Mouse (Mus musculus) left cerebral cortex, postnatal 25 days (tissue): ENCODE measurements around the gene Frmd5. TPM values are rescaled to one million over a fixed set of nuclear protein-coding genes. Genes with fewer than 3 reads are reported as not detected.

Experiments used
- DNase-seq, 2 experiments: peaks; one replicate each; pipeline ENCODE4 v3.0.0; 2022; ENCODE audit warnings: low spot score in 2 of 2, mixed read lengths in 1 of 2
- intact Hi-C: fragments of 180-260 bp; cut with DNase I; formaldehyde crosslinking; loops from one replicate; pipeline ENCODE4 v1.15.1; 2025
- total RNA-seq, 2 experiments: library from RNA; stranded (reverse); gene quantifications; 2 replicates each; pipeline ENCODE4 v1.2.3; 2021

Gene Frmd5
- total RNA-seq, 2 experiments from 2014 or later = 46.4 to 51.6 TPM

- no peak for DNase-seq
- intact Hi-C loops = no loop called here
Observed at GRCm38 (mm10) chr2:121655966-121656365, 150.9 kb downstream of the Frmd5 start.

DNA sequence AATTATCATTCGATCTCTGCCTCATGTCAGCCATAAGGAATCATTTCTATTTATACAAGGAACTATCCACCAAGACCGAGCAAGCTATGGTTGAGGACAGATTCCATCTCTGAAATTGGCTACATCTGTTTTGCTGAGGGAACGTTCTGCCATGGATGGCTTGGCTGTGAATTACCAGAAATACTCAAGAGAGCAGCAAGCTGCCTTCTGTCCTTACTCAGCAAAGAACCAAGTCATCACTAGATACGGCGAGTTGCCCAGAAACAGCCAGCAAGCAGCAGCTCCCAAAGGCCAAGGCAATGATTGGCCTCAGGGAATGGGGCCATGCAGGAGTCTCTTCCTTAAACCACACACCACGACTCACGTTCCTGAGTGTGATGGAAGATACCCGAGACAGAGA, 151.8 kb downstream of the Frmd5 start:
- DNase-seq = peak in 1 of 2 experiments; percentile 78
- intact Hi-C loops = no loop called here

DNA sequence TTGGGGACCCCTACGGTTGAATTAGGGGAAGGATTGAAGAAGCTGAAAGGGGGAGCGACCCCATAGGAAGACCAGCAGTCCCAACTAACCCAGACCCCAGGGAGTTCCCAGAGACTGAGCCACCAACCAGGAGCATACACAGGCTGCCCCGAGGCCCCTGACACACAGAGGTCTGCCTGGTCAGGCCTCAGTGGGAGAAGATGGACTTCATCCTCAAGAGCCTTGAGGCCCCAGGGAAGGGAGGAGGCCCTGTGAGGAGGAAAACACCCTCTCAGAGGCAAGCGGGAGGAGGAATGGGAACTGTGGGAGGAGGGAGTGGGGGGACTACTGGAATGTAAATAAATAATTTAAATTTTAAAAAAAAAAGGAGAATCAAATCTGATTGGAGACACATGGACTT, 160.4 kb downstream of the Frmd5 start:
- intact Hi-C loops = no loop called here

DNA sequence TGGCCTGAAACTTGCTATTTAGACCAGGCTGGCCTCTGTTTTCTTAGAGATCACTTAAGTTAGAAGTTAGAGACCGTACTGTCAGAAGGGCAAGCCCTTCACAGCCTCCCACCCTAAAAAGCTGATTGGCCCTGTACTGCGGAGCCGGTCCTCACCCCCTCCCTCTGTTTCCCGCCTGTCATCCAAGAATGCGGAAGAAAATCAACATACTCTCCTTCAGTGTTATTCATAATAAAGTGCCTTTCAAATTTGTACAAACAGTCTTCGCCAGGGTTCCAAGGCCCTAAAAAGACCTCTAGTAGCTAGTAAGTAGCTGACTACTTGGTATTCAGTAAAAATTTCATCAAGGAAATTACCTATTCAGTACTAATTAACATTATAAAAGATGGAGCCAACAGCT, 164.0 kb downstream of the Frmd5 start:
- intact Hi-C loops = no loop called here
- no peak for DNase-seq

More for the DNA sequence above, 160.4 kb downstream of the Frmd5 start:
- no peak for DNase-seq

- DNase-seq = no peak
- intact Hi-C loops = no loop called here
Observed at GRCm38 (mm10) chr2:121632091-121632490, 174.8 kb downstream of the Frmd5 start.

GRCm38 (mm10) chr2:121630286-121630685, 176.6 kb downstream of the Frmd5 start:
- no peak for DNase-seq
- intact Hi-C loops = no loop called here

- intact Hi-C loops = no loop called here
- no peak for DNase-seq
Observed at GRCm38 (mm10) chr2:121628290-121628689, 178.6 kb downstream of the Frmd5 start.

DNA sequence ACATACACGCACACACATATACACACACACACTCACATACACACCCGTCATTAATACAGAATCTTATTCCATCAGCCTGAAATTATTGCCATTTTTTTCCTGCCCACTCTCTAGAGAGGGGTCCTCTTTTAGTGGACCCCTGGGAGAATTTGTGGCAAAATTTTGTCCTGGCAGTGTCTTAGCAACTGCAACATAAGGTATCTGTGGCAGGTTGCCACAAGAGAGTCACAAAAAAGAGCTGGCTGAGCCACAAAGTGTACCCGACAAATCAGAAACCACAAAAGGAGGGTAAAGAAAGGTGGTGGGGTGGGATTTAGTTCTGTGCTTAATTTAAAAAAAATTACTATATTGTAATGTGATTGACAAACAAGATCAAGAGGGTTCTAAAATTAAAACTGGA, 181.0 kb downstream of the Frmd5 start:
- no peak for DNase-seq

GRCm38 (mm10) chr2:121621262-121622163, 185.4 kb downstream of the Frmd5 start:
- DNase-seq = peak; percentile 50 to 83
- intact Hi-C loops = no loop called here

More for the DNA sequence above, 181.0 kb downstream of the Frmd5 start:
- intact Hi-C loops = no loop called here

DNA sequence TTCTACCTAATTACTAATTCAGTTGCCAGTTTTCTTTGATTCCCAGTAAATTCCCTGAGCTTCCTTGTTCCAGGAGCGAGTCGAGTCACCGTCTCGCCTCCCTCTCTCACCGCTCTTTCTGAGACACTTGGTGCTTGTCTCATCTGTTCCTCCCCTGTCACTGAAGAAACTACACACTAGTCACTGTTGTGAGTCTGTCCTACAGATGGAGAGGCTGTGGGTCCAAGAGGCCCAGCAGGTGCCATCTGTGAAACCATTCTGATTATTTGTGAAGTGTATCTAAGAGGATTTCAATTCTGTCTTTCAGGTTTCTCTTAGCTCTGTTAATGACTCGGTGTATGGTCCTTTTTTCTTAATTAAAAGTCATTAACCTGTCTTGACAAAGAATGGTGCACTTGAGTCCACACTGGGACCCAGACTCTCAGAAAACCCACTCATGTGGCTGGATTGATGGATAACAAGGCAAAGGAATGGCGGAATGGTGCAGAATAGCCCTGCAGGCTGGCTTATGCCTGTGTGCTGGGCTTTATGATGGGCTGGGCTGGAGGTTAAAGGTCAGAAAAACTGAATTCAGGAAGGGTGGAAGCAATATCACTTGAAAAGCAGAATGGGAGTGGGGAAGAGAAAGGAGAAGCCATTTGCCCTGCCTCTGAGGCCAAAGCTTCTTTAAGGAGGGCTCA, 186.2 kb downstream of the Frmd5 start:
- intact Hi-C loops = no loop called here
- DNase-seq = no peak

DNA sequence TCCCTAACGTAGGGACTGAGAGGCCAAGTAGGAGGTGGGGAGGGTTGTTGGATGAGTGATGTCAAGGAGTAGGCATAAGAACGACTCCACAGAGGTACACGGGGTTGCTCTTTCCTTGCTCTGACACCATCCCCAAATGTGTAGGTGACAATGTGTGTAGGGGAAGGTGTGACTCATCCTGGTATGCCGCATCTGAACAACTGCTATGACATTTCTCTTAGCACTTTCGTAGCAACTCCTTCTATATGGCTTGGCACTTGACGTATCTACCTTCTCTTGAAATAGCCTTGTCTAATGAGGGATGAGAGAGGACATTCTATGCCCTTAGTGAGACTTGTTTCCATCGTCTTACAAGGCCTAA, 191.7 kb downstream of the Frmd5 start:
- intact Hi-C loops = loop anchor here (2.0 kb wide), 1 partner anchor 60 kb away; no protein-coding TSS in a partner anchor
- peak in 1 of 2 experiments; percentile 78 for DNase-seq

- intact Hi-C loops = loop anchor here (2.0 to 5.0 kb wide), 2 partner anchors 60 to 87 kb away; no protein-coding TSS in a partner anchor
Observed at GRCm38 (mm10) chr2:121614483-121615198, 192.2 kb downstream of the Frmd5 start.

GRCm38 (mm10) chr2:121612112-121612511, 194.8 kb downstream of the Frmd5 start:
- DNase-seq = no peak
- intact Hi-C loops = loop anchor here (5.0 kb wide), 1 partner anchor 85 kb away; no protein-coding TSS in a partner anchor

More at GRCm38 (mm10) chr2:121614483-121615198, 192.2 kb downstream of the Frmd5 start:
- no peak for DNase-seq

DNA sequence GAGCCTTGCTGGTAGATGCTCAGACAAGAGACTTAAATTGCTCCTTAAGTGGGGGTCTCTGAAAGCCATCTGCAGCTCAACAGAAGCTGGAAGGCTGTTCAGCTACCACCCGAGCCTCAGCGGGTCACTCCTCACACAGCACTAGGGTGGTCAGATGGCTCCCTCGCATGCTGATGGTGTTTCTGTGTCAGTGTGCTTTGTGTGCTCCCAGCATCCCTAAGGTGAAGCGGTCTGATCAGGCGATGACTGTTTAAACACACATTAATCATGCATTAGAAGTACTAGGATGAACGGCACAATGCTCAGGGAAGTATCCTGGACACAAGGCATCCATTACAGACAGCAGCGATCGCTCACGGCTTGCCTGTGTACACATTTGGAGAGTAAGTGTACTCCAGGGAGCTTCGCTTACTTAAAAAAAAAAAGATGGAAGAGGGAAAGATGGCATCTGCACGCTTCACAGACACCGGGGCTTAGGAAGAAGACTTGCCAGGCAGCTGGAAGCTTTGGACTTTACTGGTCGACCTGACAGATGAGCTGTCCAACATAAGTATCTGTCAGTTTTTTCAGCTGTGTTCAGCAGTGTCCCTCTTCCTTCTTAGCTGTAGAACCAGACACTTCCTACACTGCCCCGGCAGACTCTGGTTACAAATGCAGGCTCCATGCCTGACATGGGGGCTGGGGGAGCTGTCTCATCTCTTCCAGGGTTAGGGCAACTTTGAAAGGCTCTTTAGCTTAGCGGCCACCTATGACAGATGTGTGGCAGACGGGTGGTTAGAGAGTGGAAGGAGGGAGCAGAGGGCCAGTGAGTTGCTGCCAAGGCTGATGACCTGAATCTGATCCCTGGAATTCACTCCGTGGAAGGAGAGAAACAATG, 196.6 kb downstream of the Frmd5 start:
- intact Hi-C loops = loop anchor here (5.0 kb wide), 1 partner anchor 83 kb away; no protein-coding TSS in a partner anchor

DNA sequence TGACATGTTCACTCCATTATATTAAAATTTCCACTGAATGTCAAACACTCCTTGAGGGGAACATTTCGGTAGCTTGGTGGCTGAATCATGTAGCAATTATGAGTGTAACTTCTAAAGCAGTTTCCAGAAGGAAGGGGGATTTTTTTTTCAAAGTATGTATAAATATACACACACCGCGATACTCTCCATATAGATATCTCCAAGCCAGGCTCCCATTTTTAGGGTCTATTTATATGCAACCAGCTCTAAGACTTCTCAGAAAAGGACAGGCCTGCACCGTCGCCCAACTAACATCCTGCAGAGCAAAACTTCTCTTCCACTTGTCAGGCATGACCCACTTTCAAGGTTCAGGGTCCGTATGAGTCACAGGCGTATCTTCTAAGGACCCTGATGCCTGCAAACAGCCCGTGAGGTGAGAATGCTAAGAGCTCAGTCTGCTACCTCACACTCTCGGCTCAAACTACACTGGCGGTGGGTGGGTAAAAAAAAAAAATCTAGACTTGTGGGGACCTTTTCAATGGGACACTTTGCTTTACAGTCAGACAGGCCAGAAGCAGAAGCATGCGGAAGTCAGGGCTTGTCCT, 197.7 kb downstream of the Frmd5 start:
- DNase-seq = peak in 1 of 2 experiments; percentile 84
- intact Hi-C loops = no loop called here

More for the DNA sequence above, 196.6 kb downstream of the Frmd5 start:
- DNase-seq = peak in 1 of 2 experiments; percentile 60

DNA sequence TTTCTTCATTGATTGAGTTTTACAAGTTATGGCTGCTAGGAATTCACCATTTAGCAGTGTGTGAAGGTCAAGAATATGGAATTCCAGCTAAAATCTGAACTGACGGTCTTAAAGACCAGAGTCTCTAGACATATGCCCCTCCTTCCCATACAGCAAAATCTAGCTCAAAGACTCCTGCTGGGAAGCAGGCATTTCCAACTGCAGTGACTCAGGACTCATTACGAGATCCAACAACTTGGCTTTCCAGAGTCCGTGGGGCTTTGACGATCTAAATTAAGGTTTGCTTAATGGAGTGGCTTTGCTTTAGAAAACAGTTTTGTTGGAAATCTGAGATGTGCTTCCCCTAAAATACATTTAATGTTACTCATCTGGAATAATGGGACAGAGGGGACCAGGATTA, 204.5 kb downstream of the Frmd5 start:
- intact Hi-C loops = no loop called here
- DNase-seq = peak in 1 of 2 experiments; percentile 61

- DNase-seq = no peak
- intact Hi-C loops = no loop called here
Observed at GRCm38 (mm10) chr2:121601543-121601942, 205.3 kb downstream of the Frmd5 start.

DNA sequence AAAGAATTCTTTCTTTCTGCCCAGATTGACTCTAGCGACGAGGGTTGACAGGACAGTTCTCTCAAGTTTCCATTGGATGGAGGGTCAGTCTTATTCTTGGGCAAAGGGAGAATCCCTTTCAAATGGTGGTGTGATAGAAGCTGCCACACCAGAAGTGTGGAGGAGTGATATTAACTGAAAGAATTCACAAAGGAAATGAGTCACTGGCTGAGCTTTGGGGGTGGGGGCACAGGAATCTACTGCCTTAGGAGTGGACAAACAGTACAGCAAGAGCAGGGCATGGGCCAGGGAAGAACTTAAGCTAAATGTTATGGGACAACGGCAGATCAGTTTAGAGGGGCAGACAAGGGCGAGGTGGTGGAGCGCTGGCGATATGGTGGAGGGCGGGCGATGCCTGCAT, 206.2 kb downstream of the Frmd5 start:
- intact Hi-C loops = no loop called here

GRCm38 (mm10) chr2:121598249-121598648, 208.6 kb downstream of the Frmd5 start:
- intact Hi-C loops = no loop called here
- DNase-seq = no peak

More for the DNA sequence above, 206.2 kb downstream of the Frmd5 start:
- DNase-seq = no peak
